Mouse (Mus musculus) gonadal fat pad, adult 2 months (tissue): ENCODE data around the gene Atp6v0a2. TPM values are rescaled to one million over a fixed set of nuclear protein-coding genes. Genes with fewer than 3 reads are reported as not detected.

Experiments used
- DNase-seq: peaks from one replicate; pipeline ENCODE4 v3.0.0-alpha.2; 2012; ENCODE audit warnings: low read depth
- polyA plus RNA-seq: library from polyadenylated mRNA; depleted of rRNA; stranded (reverse); fragments of >200 nt; gene quantifications from 2 replicates; pipeline ENCODE4 v1.2.3, GENCODE M21; 2012; rRNA removed

Gene Atp6v0a2
- polyA plus RNA-seq, 1 experiment, result 37.6 TPM

DNA sequence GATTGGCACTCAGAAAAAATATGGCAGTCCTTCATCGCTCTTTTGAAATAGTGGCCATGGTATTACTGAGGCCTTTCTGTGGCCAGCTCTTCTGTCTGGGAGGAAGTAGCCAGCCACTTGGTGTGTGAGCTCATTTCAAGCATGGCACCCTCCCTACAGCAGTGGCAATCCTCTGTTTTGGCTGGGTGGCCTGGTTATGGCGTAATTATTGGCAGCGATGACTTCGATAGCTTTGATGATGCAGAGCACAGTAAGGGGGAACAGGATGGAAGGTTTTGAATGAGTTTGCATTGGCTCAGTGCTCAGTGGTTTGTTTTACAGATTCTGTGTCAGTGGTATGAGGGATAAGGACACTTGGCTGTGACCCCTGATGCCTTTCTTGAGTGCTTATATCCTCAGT, 8.3 kb downstream of the Atp6v0a2 start:
- DNase-seq, result no peak

DNA sequence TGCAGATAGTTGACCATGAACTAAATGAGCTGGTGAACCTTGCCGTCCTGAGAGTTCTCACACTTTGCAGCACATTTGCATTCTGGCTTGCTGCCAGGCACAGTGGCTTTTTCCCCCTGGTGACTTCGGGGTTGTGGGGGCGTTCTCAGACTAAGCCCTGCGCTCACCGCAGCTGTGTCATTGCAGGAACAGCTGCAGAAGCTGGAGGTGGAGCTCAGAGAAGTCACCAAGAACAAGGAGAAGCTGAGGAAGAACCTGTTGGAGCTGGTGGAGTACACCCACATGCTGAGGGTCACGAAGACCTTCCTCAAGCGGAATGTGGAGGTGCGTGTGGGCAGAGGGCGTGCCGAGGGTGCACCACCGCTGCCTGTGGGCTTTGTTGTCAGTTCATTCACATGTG, 8.9 kb downstream of the Atp6v0a2 start:
- DNase-seq, result no peak

DNA sequence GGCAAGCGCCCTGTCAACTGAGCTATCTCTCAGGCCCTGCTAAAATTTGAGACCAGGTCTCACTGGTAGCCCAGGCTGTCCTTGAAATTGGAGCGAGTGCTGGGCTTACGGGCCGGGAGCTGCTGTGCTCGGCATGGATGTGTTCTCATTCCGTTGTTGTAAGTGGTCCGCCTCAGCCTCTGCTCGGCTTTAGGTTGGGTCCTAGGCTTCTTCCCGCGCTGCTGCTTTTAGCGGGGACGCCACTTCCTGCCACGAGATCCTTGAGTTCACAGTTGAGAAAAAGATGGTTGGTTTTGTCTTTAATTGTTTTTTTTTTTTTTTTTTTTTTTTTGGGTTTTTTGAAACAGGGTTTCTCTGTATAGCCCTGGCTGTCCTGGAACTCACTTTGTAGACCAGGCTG, 9.5 kb downstream of the Atp6v0a2 start:
- DNase-seq, result no peak

DNA sequence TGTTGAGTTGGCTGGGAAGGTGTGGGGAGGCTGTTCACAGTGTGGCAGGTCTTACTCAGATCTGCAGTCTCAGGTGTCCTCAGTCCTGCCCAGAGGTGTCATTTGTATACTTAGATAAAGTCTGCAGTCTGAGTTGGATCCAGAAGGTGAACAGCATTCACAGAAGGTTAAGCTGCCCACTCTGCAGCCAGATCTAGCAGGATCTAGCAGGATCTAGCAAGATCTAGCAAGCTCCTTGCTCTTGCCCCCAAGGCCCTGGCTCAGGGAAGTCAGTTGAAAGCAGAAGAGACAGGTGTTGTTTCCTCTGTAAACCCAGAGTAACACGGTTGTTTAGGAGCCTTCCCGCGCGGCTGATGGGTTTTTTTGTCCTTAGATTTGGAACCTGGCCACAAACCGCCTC, 85.4 kb downstream of the Atp6v0a2 start:
- DNase-seq, result no peak

DNA sequence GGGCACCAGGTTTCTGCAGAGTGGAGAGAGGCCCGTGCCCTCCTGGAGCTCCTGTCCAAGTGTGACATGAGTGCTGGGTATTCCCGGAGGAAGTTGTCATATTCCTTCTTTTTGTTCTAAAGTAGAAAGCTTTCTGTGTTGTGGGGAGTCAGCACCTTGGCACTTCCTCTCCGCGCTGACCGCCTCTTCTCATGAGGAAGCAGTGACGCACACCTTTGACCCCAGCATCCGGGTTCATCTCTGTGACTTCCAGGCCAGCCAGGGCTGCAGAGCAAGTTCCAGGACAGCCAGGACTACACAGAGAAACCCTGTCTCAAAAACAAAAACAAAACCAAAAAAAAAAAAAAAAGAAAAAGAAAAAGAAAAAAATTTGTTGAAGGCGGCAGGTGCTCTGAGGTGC, 86.8 kb downstream of the Atp6v0a2 start:
- DNase-seq, result no peak

DNA sequence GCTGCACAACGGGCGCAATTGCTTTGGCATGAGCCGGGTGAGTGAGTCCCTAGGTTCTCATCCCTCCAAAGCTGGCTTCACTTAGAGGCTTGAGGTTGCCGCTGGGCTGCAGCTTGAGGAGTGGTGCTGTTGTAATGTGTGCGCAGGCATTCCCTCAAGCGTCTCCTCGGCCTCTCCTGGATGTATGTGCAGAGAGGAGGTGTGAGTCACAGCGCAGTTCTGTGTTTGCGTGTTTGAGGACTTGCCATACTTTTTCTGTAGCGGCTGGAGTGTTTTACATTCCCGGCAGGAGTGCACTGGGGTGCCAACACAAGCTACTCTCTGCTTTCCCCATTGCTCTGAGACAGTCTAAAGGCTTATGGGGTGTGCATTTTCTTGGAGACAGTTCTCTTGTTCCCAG, 89.6 kb downstream of the Atp6v0a2 start:
- no peak for DNase-seq

DNA sequence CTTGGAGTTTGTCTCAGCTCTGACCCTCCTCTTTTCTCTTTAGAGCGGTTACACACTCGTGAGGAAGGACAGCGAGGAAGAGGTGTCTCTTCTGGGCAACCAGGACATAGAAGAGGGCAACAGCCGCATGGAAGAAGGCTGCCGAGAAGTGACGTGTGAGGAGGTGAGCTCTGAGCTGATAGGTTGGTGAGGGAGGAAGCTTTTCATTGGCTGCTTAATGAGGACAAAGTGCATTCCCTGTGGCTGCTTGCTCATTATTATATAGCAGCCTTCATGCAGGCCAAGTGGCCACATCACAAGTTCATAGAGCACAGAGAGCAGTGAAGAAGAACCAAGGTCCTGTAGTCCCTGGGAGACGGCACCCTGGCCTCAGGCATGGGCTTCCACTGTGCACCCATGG, 90.0 kb downstream of the Atp6v0a2 start:
- no peak for DNase-seq

DNA sequence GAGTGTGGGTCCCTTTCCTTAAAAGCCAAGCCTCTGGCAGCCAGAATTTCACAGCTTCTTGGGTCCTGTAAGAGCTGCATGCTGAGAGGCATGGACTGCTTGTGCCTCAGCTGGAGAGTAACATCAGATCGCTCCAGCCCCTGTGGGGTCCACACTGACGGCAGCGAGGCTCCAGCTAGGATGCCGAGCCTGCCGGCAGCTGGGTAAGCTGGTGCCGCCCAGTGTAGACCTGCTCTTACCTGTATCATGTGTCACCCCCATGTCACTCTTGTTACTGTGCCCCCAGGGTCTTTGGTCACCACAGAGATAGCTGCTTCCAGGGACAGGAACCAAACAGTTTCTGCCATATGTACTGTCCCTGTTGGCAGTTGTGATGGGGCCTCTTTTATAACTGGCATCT, 94.7 kb downstream of the Atp6v0a2 start:
- DNase-seq, result no peak

DNA sequence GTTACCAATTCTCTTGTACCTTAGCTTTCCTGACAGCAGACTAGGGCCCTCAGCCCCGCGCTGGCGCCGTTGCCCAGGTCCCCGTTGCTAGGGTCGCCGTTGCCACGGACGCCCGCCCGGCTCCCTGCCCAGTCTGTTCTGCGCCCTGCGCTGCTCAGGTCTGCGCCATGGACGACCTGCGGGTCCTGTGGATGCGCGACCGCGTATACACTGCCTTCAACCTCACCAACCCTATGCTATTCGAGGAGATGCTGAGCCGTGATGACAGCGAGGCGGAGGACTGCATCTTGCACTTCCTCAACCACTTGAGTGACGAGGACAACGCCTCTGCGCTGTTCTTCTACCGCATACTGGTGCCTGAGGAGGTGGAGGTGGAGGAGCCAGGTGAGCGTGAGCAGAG, 96.6 kb downstream of the Atp6v0a2 start, which contains the start of gene Dnah10:
Gene Dnah10, plus strand, starts transcription at position 89 of the 400 bp plus-strand sequence.
- DNase-seq, result no peak

DNA sequence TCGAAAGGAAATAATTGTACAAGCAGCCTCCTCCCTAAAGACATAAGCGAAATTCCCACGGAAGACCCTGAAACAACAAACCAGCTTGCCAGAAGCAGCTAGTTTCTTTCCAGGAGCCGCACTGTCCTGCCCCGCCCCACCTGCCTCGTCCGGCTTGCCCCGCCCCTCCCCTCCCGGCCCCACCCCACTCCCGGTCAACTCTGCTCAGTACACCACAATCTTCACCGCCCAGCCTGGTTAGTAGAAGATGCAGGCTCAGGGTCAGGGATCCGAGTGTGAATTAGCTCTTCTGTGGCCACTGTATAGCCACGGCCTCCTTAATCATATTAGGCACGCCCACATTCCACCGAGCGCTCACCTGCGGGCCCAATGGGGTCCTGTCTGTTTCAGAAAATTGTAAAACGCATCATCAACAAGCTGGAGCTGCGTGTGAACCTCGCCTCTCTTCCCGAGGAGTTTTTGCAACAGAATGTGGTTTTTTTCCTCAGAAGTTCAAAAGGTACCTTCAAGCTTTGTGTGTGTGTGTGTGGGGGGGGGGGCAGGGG, 101.4 kb downstream of the Atp6v0a2 start:
- no peak for DNase-seq

DNA sequence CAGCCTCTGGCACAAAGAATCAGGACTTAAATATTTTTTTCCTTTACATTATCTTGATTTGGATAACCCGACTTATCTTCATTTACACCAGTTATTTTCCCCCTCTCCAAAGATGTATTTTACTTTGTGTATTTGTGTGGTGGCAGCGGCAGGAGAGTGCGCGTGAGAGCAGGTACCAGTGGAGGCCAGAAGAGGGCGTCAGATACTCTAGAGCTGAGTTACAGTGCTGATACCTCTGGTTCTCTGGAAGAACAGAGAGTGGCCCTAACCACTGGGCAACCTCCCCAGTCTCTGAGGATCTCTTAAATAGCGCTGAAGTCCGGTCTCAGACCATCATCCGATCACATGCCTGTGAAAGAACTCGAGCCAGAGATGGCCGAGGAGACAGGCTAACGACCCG, 105.6 kb downstream of the Atp6v0a2 start:
- no peak for DNase-seq

DNA sequence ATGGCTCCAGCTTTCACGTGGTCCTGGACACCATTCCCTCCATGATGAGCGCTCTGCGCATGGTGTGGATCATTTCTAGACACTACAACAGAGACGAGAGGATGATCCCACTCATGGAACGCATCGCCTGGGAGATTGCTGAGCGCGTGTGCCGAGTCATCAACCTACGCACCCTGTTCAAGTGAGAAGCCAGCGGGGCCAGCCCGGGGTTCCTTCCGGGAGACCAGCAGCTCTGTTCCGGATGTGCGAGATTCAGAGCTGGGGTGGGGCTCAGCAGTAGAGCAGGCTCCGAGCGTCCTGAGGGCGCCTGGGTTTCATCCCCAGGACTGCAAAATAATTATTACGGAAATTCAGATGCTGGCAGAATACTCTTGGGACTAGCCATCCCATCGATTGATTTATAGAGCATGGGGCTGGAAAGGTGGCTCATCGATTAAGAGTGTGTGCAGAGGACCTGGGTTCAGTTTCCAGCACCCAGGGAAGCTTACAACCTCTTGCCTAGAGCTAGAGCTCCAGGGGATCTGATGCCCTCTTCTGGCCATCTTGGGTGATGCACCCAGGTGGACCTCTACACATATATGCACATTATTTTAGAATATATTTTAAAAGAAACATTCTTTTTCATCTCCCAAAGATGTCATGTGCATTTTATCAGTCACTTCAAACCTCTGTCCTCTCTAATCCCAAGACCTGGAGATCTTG, 113.7 kb downstream of the Atp6v0a2 start:
- no peak for DNase-seq

DNA sequence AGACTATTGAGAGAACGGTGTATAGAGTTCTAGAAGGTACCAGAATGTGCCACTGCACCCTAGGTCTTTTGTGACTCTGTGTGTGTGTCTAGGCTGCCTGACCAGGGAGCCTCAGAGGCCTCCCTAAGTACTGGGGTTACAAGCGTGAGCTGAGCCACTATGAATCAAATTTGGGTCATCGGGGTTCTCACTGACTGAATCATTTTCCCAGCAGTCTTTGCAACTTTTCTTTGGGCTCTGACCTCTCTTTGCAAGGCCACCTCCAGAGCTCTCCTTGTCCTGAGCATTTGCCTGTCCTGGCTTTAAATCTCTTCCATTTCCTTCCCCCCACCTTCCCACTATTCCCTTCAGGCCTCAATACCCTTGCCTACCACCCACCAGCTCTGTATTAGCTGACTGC, 115.5 kb downstream of the Atp6v0a2 start:
- DNase-seq, result no peak

DNA sequence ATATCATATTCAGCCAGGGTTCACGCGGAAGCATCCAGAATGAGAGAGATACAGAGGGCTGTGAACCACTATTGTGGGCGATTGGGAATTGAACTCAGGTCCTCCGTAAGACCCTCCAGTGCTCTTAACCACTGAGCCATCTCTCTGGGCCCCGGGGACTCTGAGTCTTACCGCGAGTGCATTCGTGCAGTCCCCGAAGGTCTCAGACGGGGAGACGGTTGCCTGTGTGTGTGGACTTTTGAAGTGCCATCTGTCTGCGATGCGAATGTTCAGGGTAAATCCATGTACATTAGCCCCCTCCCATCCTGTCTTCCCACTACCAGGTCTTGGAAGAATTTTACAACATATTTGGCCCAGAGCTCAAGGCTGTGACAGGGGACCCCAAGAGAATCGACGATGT, 117.8 kb downstream of the Atp6v0a2 start:
- DNase-seq, result no peak

DNA sequence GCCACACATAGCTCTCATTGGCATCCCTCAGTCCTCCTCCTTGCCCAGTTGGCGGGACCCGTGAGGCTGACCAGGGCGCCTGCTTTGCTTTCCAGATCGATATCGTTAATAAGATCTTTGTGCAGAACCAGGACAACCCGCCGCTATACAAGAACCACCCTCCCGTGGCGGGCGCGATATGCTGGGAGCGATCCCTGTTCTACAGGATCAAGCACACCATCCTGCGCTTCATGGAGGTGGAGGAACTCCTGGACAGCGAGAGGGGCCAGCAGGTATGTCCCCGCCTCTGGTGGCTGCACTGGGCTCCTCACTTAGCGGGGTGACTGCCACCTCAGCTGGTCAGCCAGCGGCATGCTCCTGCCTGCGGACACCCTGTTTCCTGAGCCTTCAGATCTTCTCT, 119.9 kb downstream of the Atp6v0a2 start:
- DNase-seq, result no peak

DNA sequence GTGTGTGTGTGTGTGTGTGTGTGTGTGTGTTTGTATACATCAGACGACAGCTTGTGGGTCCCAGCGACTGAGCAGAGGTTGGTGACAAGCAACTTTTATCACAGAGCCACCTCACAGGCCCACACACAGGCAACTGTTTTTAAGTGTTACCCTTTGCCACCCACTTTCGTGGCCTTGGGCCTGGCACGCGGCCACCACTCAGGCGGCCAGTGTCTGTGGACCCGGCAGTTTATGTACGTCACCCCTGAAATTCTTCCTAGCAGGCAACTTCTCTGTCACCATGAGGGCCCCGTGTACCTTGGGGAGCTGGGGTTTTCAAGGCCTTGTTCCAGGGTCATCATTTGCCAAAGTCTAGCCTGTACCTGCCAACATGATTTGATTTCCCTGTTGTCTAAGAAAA, 123.3 kb downstream of the Atp6v0a2 start:
- DNase-seq, result no peak

DNA sequence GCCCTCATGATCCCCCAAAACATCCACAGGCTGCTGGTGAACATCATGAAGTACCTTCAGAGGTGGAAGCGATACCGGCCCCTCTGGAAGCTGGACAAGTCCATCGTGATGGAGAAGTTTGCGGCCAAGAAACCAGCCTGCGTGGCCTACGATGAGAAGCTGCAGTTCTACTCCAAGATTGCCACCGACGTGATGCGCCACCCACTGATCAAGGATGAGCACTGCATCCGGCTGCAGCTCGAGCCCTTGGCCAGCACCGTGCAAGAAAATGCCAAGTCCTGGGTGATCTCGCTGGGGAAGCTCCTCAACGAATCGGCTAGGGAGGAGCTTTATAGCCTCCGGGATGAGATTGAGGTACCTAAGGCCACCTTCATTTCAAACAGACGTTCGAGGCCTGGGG, 132.6 kb downstream of the Atp6v0a2 start:
- DNase-seq, result no peak

DNA sequence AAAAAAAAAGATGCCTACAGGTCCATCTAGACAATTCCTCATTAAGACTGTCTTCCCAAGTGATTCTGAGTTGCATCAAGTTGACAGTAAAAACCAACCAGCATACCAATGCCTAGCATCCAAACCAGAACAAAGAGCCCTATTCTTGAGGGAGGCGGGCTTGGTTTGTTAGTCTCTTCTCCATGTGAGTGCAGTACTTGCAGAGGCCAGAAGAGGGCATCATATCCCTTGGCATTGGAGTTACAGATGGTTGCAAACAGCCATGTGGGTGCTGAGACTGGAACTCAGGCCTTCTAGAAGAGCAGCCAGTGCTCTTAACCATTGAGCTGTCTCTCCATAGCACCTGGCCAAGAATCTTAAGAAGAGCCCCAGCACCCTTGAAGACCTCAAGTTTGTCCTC, 133.4 kb downstream of the Atp6v0a2 start:
- DNase-seq, result no peak

Other genes starting within 250 kb of the Atp6v0a2 start
- gene Sbno1, start 202.6 kb upstream of the Atp6v0a2 start, polyA plus RNA-seq, result 16.1 and 24.1 TPM in 2 replicates
- 55.4 and 72.8 TPM in 2 replicates for gene Kmt5a, start 188.6 kb upstream of the Atp6v0a2 start, polyA plus RNA-seq
- 20.5 and 21.6 TPM in 2 replicates for gene Rilpl2, start 150.2 kb upstream of the Atp6v0a2 start, polyA plus RNA-seq
- gene Snrnp35, start 145.4 kb upstream of the Atp6v0a2 start, polyA plus RNA-seq, result 4.5 and 5.1 TPM in 2 replicates
- gene Rilpl1, start 97.2 kb upstream of the Atp6v0a2 start, polyA plus RNA-seq, result 19.3 and 28.8 TPM in 2 replicates
- 159 and 206 TPM in 2 replicates for gene Tmed2, start 87.9 kb upstream of the Atp6v0a2 start, polyA plus RNA-seq
- 10.5 and 10.8 TPM in 2 replicates for gene Ddx55, start 75.7 kb upstream of the Atp6v0a2 start, polyA plus RNA-seq
- gene Eif2b1, start 49.4 kb upstream of the Atp6v0a2 start, polyA plus RNA-seq, result 23.7 and 29.9 TPM in 2 replicates
- gene Gtf2h3, start 49.4 kb upstream of the Atp6v0a2 start, polyA plus RNA-seq, result 43.2 and 47.4 TPM in 2 replicates
- gene Dnah10, start 96.5 kb downstream of the Atp6v0a2 start, polyA plus RNA-seq, result 0.62 and 1.1 TPM in 2 replicates
- gene Ccdc92, start 233.8 kb downstream of the Atp6v0a2 start, polyA plus RNA-seq, result 6.6 and 10.5 TPM in 2 replicates
- gene Zfp664, start 234.1 kb downstream of the Atp6v0a2 start, polyA plus RNA-seq, result 21.9 and 25.4 TPM in 2 replicates